Mouse (Mus musculus): ENCODE results near the gene Ccdc183. TPM values are rescaled to one million over a fixed set of nuclear protein-coding genes. Genes with fewer than 3 reads are reported as not detected.

Gene Ccdc183
- polyA plus RNA-seq, 1 experiment = 107 TPM

GRCm38 (mm10) chr2:25627811-25628210 is 10.3 kb upstream of the Ccdc183 start, which contains the start of gene Fcna:
TSS of gene Fcna (minus strand) at chr2:25628030.
- TF ChIP-seq POLR2A (IDR thresholded peaks at IDR 0.05; ENCODE audit: control insufficient read depth, low read depth, low read length) (no peak), CTCF (IDR thresholded peaks at IDR 0.05; ENCODE audit: control insufficient read depth, insufficient read depth, insufficient replicate concordance, low read depth, low read length) (no peak)
- no peak within 1 kb of the TSS for H3K4me3 ChIP-seq (ENCODE audit: control insufficient read depth, low read depth, low read length)
- no peak within 1 kb of the TSS for H3K27ac ChIP-seq (ENCODE audit: control insufficient read depth, insufficient read depth, low read depth, low read length)
- H3K27me3 ChIP-seq (ENCODE audit: control insufficient read depth, insufficient read depth, low read length) = no peaks in the 10 kb centered on the region
- no peaks in the 10 kb centered on the region; the same call in 1 of the 2 replicates for H3K4me1 ChIP-seq (ENCODE audit: control insufficient read depth, insufficient read depth, low read length)
- no peaks in the 10 kb centered on the region for H3K36me3 ChIP-seq (ENCODE audit: control insufficient read depth, insufficient read depth, low read length)

DNA sequence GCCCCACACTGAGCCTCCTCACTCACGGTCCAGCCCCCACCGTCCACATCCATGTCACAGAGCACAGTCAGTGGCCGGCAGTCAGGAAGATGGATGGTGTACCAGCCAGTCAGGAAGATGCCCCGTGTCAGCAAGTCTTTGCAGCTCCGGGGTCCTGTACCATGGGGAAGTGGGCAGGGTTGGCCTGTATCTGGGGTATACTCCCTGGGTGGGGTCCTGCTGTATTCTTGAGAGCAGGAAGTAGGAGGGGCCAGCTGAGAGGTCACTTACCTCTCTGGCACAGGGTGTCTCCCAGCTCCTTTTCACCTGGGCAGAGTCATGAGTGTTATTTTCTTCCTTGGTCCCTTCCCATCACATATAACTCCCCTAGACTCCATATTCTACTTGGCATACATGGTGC is 8.5 kb upstream of the Ccdc183 start:
- Histone ChIP-seq H3K27me3 (ENCODE audit: control insufficient read depth, insufficient read depth, low read length) (no peaks in the 10 kb centered on the region), H3K4me3 (ENCODE audit: control insufficient read depth, low read depth, low read length) (no peak overlapping the region), H3K36me3 (ENCODE audit: control insufficient read depth, insufficient read depth, low read length) (no peaks in the 10 kb centered on the region), H3K27ac (ENCODE audit: control insufficient read depth, insufficient read depth, low read depth, low read length) (no peak overlapping the region), H3K4me1 (ENCODE audit: control insufficient read depth, insufficient read depth, low read length) (peaks cover 8% of the 10 kb centered on the region)
- TF ChIP-seq POLR2A (IDR thresholded peaks at IDR 0.05; ENCODE audit: control insufficient read depth, low read depth, low read length) (no peak), CTCF (IDR thresholded peaks at IDR 0.05; ENCODE audit: control insufficient read depth, insufficient read depth, insufficient replicate concordance, low read depth, low read length) (no peak)

- H3K4me1 ChIP-seq (ENCODE audit: control insufficient read depth, insufficient read depth, low read length) = peaks cover 13% of the 10 kb centered on the region
- H3K4me3 ChIP-seq (ENCODE audit: control insufficient read depth, low read depth, low read length) = peak within 1 kb of the TSS; percentile 87
- peak within 1 kb of the TSS; percentile 83 for H3K27ac ChIP-seq (ENCODE audit: control insufficient read depth, insufficient read depth, low read depth, low read length)
- H3K36me3 ChIP-seq (ENCODE audit: control insufficient read depth, insufficient read depth, low read length) = no peaks in the 10 kb centered on the region
- H3K27me3 ChIP-seq (ENCODE audit: control insufficient read depth, insufficient read depth, low read length) = no peaks in the 10 kb centered on the region
- TF ChIP-seq POLR2A (IDR thresholded peaks at IDR 0.05; ENCODE audit: control insufficient read depth, low read depth, low read length) = peak; percentile 38; the same call in 1 of the 2 replicates
- peak; percentile 62; the same call in 1 of the 2 replicates for TF ChIP-seq CTCF (IDR thresholded peaks at IDR 0.05; ENCODE audit: control insufficient read depth, insufficient read depth, insufficient replicate concordance, low read depth, low read length)
These were observed 4.0 kb upstream of the Ccdc183 start, which contains the start of gene Tmem141 for GRCm38 (mm10) chr2:25621229-25622200. TSS of gene Tmem141 (minus strand) at chr2:25622005.

DNA sequence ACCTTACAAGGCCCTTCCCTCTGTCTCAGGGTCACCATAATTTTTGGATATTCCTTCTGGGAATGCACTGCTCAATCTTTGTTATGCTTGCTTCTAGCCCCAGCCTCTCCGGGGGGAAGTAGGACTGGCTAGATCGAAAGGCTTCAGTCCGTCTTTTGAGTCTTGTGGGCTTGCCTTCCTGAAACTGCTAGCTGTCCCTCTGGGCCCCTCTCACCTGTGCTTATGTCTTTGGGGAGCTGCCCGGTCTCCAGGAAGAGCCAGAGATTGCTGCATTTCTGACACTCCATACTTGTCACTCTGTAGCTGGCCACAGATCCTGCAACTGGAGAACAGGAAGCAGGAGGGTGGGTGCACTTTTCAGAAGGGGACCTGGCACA is 3.4 kb upstream of the Ccdc183 start:
- Histone ChIP-seq H3K27me3 (ENCODE audit: control insufficient read depth, insufficient read depth, low read length) (no peaks in the 10 kb centered on the region), H3K36me3 (ENCODE audit: control insufficient read depth, insufficient read depth, low read length) (no peaks in the 10 kb centered on the region), H3K4me1 (ENCODE audit: control insufficient read depth, insufficient read depth, low read length) (peaks cover 16% of the 10 kb centered on the region), H3K27ac (ENCODE audit: control insufficient read depth, insufficient read depth, low read depth, low read length) (no peak overlapping the region), H3K4me3 (ENCODE audit: control insufficient read depth, low read depth, low read length) (peak overlapping the region; percentile 87)
- TF ChIP-seq CTCF (IDR thresholded peaks at IDR 0.05; ENCODE audit: control insufficient read depth, insufficient read depth, insufficient replicate concordance, low read depth, low read length) (no peak), POLR2A (IDR thresholded peaks at IDR 0.05; ENCODE audit: control insufficient read depth, low read depth, low read length) (no peak)

DNA sequence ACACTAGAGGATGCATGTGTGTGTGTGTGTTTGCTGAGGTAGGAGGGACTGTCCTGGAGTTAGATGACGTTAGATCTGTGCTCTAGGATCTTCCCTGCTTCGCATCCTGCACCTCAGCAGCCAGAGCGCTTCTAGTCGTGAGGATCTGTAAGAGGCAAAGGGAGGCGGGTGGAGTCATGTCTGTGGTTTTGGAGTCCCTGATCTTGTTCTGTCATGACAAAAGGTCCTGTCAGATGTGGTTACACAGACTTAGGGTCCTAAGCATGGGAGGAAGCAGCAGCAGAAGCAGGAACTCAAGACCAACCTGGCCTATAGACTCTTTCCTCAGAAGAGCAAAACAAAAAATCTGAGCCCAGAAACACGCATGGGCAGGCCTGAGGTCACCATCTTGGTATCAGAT is 2.9 kb upstream of the Ccdc183 start:
- TF ChIP-seq POLR2A (IDR thresholded peaks at IDR 0.05; ENCODE audit: control insufficient read depth, low read depth, low read length) (no peak), CTCF (IDR thresholded peaks at IDR 0.05; ENCODE audit: control insufficient read depth, insufficient read depth, insufficient replicate concordance, low read depth, low read length) (no peak)
- Histone ChIP-seq H3K27me3 (ENCODE audit: control insufficient read depth, insufficient read depth, low read length) (no peaks in the 10 kb centered on the region), H3K4me1 (ENCODE audit: control insufficient read depth, insufficient read depth, low read length) (peaks cover 18% of the 10 kb centered on the region), H3K27ac (ENCODE audit: control insufficient read depth, insufficient read depth, low read depth, low read length) (no peak overlapping the region), H3K36me3 (ENCODE audit: control insufficient read depth, insufficient read depth, low read length) (no peaks in the 10 kb centered on the region), H3K4me3 (ENCODE audit: control insufficient read depth, low read depth, low read length) (peak overlapping the region; percentile 87)

- peaks cover 12% of the 10 kb centered on the region for H3K4me1 ChIP-seq (ENCODE audit: control insufficient read depth, insufficient read depth, low read length)
- no peaks in the 10 kb centered on the region for H3K27me3 ChIP-seq (ENCODE audit: control insufficient read depth, insufficient read depth, low read length)
- H3K36me3 ChIP-seq (ENCODE audit: control insufficient read depth, insufficient read depth, low read length) = no peaks in the 10 kb centered on the region; the same call in 1 of the 2 replicates
- H3K27ac ChIP-seq (ENCODE audit: control insufficient read depth, insufficient read depth, low read depth, low read length) = no peak overlapping the region; the same call in 1 of the 2 replicates
- peak overlapping the region; percentile 82 for H3K4me3 ChIP-seq (ENCODE audit: control insufficient read depth, low read depth, low read length)
- TF ChIP-seq CTCF (IDR thresholded peaks at IDR 0.05; ENCODE audit: control insufficient read depth, insufficient read depth, insufficient replicate concordance, low read depth, low read length) (no peak), POLR2A (IDR thresholded peaks at IDR 0.05; ENCODE audit: control insufficient read depth, low read depth, low read length) (no peak)
These were observed 1.1 kb downstream of the Ccdc183 start for GRCm38 (mm10) chr2:25616398-25616797.

GRCm38 (mm10) chr2:25608671-25609070 is 8.8 kb downstream of the Ccdc183 start:
- TF ChIP-seq POLR2A (IDR thresholded peaks at IDR 0.05; ENCODE audit: control insufficient read depth, low read depth, low read length) (no peak), CTCF (IDR thresholded peaks at IDR 0.05; ENCODE audit: control insufficient read depth, insufficient read depth, insufficient replicate concordance, low read depth, low read length) (no peak)
- Histone ChIP-seq H3K4me1 (ENCODE audit: control insufficient read depth, insufficient read depth, low read length) (no peaks in the 10 kb centered on the region; the same call in none of the 2 replicates), H3K27ac (ENCODE audit: control insufficient read depth, insufficient read depth, low read depth, low read length) (peak overlapping the region; percentile 93), H3K4me3 (ENCODE audit: control insufficient read depth, low read depth, low read length) (peak overlapping the region; percentile 96), H3K27me3 (ENCODE audit: control insufficient read depth, insufficient read depth, low read length) (no peaks in the 10 kb centered on the region), H3K36me3 (ENCODE audit: control insufficient read depth, insufficient read depth, low read length) (no peaks in the 10 kb centered on the region; the same call in 1 of the 2 replicates)
